Mouse (Mus musculus) G1E (cell line): Measurements from ENCODE around the gene Fcor.

Experiments
- CTCF ChIP-seq: IDR thresholded peaks from 2 replicates; pipeline ENCODE4 v1.5.1; 2012; ENCODE audit warnings: low read depth, low read length, inconsistent platforms, mixed read lengths
- GATA1 ChIP-seq: IDR thresholded peaks from 2 replicates; pipeline ENCODE4 v1.6.1; 2012; ENCODE audit warnings: borderline replicate concordance, low read length, inconsistent platforms, mixed read lengths
- GATA2 ChIP-seq: IDR thresholded peaks from 2 replicates; pipeline ENCODE4 v1.6.1; 2012; ENCODE audit warnings: low read depth, low read length, inconsistent platforms, borderline replicate concordance
- TAL1 ChIP-seq: conservative IDR thresholded peaks from 2 replicates; pipeline ENCODE4 v1.6.1; 2012; ENCODE audit warnings: low read depth, low read length, inconsistent platforms, mixed read lengths

DNA sequence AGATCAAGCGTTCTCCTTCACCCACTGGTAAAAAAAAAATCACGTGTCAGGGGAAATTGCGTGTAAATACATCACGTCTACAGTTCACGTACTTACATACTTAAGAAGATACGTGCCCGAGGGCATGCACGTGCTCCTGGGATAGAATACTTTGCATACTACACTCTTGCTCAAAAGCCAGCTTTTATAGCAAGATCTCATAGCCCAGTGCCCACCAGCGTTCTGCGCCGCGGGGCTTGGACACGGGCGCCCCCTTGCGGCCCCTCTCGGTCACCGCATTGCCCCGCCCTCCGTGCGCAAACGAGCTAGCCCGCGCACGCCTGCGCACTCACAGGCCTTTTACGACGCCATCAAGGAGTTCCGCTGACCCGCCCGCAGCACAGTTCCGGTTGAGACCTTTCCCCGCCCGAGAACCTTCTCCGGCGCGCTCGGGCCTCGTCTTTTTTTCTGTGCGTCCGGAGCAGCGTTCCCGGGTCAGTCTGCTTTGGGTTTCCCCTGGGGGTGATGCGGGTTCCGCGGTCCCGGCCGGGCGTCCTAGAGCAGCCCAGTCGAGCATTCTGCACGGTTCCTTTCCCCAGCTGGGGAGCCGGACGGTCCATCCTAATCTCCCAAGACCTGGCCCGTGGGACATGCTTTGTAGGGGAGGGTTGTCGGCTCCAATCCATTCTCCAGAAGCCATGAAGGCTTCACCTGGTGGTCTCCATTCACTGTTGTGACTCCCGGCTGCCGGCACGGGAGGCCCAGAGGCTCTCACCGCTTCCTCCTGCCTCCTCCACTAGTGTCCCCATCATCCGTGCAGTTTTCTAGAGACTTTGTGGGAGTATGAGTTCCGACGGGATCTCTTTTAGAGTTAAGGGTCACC lies 4.2 kb upstream of the Fcor start, which contains the start of gene Trappc5:
- TF ChIP-seq CTCF (peak; percentile 64), GATA1 (no peak), GATA2 (no peak), TAL1 (no peak)
